Mouse (Mus musculus): ENCODE measurements at regions not wholly inside any gene's neighbourhood (a gene's known extent, or its start where the extent isn't known, plus 50 kb on each side); places are given as distances from the start of the nearest gene placed in this dataset.

GRCm38 (mm10) chr15:18065515-18065914 lies 753.2 kb upstream of the Cdh10 start:
- DNase-seq (ENCODE audit: low read depth), result no peak

GRCm38 (mm10) chr15:18079644-18080043 lies 739.1 kb upstream of the Cdh10 start:
- DNase-seq (ENCODE audit: low read depth), result no peak

All from gonadal fat pad, adult 2 months (tissue).